Mouse (Mus musculus) heart, postnatal 36 days (tissue): ENCODE measurements at regions not wholly inside any gene's neighbourhood (a gene's known extent, or its start where the extent isn't known, plus 50 kb on each side); places are given as distances from the start of the nearest gene placed in this dataset.
A peak's percentile ranks its signal among the peaks of the same experiment; 100 is the strongest.

Experiments
- DNase-seq, 2 experiments: peaks; one replicate each; pipeline ENCODE4 v3.0.0; 2021 to 2022
- intact Hi-C: fragments of 180-260 bp; cut with DNase I; formaldehyde crosslinking; loops from one replicate; pipeline ENCODE4 v1.15.1; 2025

DNA sequence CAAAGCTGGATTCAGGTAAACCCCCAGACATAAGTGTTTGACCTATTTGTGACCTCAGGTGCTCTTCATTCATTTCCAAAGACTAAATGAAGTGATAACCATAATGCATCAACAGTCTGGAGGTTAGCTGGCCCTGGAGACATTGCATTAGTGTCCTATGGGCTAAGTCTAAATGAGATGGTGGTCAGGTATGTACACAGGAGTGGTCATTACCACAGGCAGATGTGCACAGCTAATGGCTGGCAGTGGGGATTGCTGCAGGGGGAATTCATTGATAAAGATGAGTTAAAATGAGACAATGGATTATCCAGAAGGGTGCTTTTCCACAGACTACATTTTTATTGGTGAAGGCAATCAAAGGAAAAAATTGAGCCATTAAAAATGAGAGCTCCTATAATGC is 114.2 kb upstream of the Fam92a start:
- intact Hi-C loops, result no loop called here

DNA sequence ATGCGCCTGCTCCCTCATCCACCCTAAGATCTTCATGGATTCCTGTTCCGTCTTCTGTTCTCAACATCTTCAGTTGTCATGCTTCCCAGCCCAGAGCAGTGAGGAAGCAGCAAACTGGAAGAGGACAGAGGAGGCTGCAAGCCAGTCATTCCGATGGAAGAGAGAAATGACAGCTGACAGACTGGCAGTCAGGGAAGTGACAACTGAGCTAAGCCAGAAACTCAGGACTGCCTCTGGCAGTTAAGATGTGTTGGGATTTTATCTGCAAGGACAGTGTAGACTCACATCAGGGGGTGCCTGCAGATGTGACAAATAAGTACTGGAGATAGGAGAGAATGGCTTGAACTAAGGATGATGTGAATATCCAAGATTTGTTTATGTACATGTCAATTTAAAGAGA is 106.1 kb upstream of the Fam92a start:
- intact Hi-C loops, result no loop called here
- peak; percentile 2 to 13 for DNase-seq

More for the DNA sequence above, 114.2 kb upstream of the Fam92a start:
- DNase-seq, result no peak

DNA sequence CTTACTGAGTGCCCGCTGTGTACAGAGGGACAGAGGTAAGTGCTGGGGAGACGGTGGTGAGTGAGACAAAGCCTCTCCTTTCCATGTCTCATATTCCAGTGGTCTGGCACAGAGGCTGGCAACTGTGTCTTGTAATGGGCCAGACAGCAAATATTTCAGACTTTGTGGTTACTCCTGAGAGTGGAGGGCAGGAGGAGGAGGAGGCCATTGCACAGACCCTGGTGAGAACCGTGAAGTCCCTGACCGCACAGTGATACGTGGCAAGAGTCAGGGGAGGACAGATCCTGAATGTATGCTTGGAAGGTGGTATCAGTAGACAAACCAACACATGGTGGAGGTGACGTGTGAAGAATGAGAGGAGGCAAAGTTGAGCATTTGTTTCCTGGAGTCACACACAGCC is 101.6 kb upstream of the Fam92a start:
- no peak for DNase-seq
- intact Hi-C loops, result no loop called here

DNA sequence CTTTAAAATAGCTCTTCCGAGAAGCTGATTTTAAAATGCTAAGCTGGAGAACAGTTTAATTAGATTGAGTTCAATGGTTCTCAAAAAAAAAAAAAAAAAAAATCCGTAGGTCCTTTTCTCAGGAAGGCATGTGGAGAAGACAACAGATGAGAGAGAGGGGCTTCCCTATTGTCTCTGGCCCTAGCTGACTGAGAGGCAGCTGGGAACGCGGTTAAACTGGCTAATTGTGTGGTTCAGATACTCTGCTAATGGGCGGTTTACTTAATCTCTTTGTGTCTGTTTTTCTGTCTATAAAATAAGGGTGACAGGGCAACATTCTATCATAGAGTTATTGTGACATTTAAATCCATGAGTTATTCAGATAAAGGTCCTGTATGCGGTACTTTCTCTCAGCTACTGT is 101.1 kb upstream of the Fam92a start:
- intact Hi-C loops, result no loop called here
- DNase-seq, result no peak

DNA sequence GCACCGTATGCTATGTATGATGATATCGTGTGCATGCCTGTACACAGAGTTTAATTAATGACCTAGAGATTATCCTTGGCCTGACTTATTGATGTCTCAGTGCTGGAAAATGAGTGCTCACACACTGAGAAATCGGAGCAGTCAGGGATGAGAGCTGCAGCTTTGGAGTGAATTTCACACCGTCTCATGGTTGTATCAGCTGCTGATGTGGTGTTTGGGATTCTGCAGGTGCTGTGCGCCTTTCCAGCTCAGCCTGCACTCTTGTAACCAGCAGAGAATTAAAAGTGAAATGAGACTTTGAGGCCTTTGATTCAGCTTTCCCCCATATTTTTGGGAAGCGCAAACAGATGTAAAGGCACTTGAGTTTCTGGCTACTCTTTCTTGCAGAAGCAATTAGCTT is 100.6 kb upstream of the Fam92a start:
- DNase-seq, result no peak
- intact Hi-C loops, result no loop called here

DNA sequence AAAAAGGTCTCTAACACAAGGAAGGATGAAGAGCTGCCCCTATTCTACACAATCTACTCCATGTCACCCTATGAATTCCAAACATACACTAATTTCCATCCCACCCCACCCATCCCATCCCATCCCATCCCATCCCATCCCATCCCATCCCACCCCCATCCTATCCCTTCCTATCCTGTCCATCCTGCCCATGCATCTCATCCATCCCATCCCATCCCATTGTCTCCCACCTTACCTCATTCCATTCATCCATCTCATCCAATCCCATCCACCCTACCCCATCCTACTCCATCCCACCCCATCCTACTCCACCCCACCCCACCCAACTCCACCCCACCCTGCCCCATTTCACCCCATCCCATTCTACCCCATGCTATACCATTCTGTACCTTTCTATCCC is 91.9 kb upstream of the Fam92a start:
- intact Hi-C loops, result no loop called here
- DNase-seq, result no peak

DNA sequence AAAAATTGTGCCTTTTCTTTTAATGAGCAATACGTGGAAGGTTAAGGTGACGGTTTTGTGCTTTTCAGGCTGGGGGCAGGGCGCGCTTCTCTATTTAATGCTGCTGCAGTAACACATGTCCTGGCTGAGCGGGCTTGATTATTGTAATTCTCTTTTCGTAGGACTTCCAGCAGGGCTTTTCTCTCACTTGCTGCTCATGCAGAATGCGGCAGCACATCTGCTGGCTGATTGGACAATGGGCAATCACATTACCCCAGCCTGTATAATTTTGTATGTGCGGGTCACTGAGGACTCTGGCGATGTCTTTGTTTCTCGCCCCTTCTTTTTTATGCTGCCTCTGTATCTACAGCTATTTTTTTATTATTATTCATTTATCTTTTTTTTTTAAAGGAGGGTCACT is 91.4 kb upstream of the Fam92a start:
- intact Hi-C loops, result no loop called here
- no peak for DNase-seq

DNA sequence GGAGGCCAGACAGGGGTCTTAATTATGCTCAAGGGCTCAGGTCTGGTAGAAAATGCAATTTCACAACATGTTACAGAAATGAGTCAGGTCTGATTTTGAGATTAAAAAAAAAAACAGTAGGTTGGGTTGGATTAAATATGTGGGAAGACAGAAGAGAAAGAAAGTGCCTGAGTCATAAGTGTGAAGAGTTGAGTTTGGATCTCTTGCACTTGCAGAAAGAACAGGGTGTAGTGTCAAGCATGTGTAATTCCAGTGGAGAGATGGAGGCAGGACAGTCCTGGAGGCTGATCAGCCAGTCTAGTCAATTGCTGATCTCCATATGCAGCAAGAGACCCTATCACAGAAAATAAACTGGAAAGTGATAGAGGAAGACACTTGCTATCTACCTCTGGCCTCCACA is 76.2 kb upstream of the Fam92a start:
- DNase-seq, result no peak
- intact Hi-C loops, result no loop called here

DNA sequence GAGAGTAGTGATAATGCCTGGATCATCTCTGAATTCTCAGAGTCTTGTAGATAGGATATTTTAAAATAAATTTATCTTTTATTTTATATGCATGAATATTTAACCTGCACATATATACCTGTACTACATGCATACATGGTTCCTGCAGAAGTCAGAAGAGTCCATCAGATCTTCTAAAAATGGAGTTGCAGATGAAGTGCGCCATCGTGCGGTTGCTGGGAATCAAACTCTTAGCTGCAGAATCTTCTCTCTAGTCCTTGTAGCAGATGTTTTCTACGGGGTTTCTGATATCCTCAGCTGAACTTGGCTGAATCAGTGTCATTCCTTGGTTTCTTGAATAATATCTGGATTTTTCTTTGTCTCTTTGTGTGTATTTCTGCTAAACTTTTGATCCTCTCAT is 74.8 kb upstream of the Fam92a start:
- no peak for DNase-seq
- intact Hi-C loops, result no loop called here

DNA sequence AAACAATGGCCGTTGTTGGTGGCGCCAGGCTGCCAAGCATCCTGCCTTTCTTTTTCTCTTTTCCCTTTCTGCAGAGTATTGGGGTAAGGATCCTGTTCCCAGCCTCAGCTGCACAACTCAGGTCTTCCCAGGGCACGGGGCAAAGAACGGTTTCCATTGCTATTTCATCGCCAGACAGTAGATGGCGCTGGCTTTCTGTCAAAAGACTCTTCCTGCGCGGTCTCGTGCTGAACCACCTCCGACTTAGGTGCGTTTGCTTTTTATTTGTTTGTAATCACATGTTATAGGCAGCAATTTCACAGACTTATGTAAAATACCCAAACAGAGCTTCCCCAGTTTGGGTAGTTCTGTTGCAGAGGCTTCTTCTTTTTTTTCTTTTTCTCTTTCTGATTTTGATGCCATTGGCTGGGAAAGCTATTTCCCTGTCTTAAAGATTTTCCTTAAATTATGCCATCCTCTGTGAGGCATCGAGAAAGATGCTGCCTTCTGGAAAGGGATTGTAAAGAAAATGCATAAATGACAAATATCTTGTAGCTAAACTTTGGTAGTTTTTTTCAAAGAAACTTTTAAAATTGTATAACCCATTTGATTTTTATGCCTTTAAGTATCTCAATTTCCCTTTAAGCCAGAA is 69.2 kb upstream of the Fam92a start:
- intact Hi-C loops, result loop anchor here (2.0 to 5.0 kb wide), 2 partner anchors 296 to 1538 kb away; no protein-coding TSS in a partner anchor
- peak; percentile 54 to 65 for DNase-seq

DNA sequence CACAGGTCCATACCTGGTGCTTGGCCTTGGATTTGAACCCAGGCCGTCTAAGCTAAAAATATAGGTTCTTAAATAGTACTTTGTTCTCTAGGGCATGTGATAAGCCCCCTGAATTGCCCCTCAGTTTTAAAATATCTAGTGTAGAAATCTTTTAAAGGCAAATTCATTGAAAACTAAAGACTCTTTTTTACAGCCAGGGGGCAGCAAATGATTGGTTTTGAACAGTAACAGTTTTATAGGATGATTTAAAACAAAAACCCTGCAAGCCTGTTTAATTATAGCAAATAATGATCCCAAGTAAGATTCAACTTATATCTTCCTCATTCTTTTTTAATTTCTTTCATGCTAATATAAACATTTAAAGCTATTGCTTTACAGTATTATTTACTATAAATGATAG is 58.9 kb upstream of the Fam92a start:
- DNase-seq, result no peak
- intact Hi-C loops, result no loop called here
